Mouse (Mus musculus): ENCODE measurements around the gene Homer1. TPM values are rescaled to one million over a fixed set of nuclear protein-coding genes. Genes with fewer than 3 reads are reported as not detected.

The Homer1 gene
- polyA plus RNA-seq, 1 experiment from 2014 or later: 19.5 TPM

DNA sequence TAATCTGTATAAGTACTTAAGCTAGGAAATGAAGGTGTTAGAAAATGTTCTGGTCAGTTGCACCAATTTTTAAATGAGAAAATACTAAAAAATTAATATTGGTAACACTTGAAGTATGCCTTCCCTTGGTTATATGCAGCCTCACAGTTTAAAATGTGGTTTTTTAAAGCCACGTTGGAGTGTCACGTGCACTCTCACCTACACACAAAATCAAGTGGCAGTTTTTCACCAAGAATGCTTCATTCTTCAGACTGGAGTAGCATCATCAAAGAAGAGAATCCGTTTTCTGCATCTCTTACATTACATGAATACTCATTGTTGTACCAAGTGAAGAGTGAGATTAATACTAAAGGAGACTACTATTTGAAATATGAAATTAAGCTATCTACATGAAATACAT, 7.1 kb downstream of the Homer1 start:
- 65% methylated on average over 3 of the region's 3 CpGs for WGBS
- Histone ChIP-seq H3K4me1 (peaks cover 27% of the 10 kb centered on the region), H3K9ac (no peak overlapping the region)

DNA sequence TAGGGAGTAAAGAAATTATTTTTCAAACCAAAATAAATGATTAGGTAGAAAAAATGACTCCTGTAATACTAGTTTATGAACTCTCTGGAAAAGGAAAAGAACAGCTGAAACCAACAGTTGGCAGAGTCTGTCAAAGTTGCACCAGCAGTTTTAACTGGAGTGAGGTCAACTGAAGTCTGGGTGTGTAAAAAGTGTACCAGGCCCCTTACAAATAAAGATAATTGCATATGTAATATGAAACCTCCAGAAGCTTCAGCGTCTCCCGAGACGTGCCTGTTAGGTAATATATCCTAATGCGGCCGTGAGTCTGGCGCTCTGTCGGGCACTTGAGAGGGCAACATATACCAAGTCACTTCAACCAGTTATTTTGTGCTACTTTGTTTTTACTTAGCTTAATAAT, 8.3 kb downstream of the Homer1 start:
- no peak for ATAC-seq (ENCODE audit: low FRiP score)
- WGBS: 48% methylated on average over 7 of the region's 7 CpGs
- no peaks in the 10 kb centered on the region for H3K9me3 ChIP-seq (replicated peaks)
- H3K4me2 ChIP-seq (replicated peaks): peak overlapping the region; percentile 30
- H3K36me3 ChIP-seq: no peaks in the 10 kb centered on the region
- no peak overlapping the region for H3K27ac ChIP-seq
- H3K9ac ChIP-seq: no peak overlapping the region
- H3K27me3 ChIP-seq: no peaks in the 10 kb centered on the region
- peaks cover 27% of the 10 kb centered on the region for H3K4me1 ChIP-seq
- H3K4me3 ChIP-seq: no peak overlapping the region

More for the DNA sequence above, 7.1 kb downstream of the Homer1 start:
- H3K4me3 ChIP-seq: no peak overlapping the region
- no peaks in the 10 kb centered on the region for H3K27me3 ChIP-seq
- peak overlapping the region; percentile 76 for H3K4me2 ChIP-seq (replicated peaks)
- H3K27ac ChIP-seq: no peak overlapping the region
- H3K36me3 ChIP-seq: no peaks in the 10 kb centered on the region
- no peaks in the 10 kb centered on the region for H3K9me3 ChIP-seq (replicated peaks)
- no peak for ATAC-seq (ENCODE audit: low FRiP score)

DNA sequence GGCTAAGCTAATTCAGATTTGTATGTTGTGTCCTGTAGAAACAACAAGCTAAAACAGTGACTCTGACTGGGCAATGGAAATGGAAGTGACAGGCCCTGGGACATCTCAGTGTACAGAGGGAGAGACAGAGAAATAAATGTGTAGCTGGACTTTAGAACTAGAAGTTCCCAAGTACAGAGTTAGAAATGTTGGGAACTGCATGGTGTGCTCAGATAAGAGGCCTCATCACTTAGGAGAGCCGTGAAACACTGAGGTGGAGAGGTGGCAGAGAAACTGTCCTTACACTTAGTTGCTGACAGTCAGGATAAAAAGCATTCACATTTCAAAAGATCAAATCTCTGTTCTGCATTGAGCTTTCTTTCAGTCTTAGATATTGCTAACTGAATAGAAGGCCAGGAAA, 9.9 kb downstream of the Homer1 start:
- ATAC-seq (ENCODE audit: low FRiP score): no peak
- no peak overlapping the region for H3K27ac ChIP-seq
- H3K4me3 ChIP-seq: no peak overlapping the region
- no peaks in the 10 kb centered on the region for H3K27me3 ChIP-seq
- no peaks in the 10 kb centered on the region for H3K36me3 ChIP-seq
- H3K4me1 ChIP-seq: peaks cover 29% of the 10 kb centered on the region
- no peaks in the 10 kb centered on the region for H3K9me3 ChIP-seq (replicated peaks)
- H3K9ac ChIP-seq: no peak overlapping the region
- H3K4me2 ChIP-seq (replicated peaks): no peak overlapping the region
- 67% methylated on average over 1 of the region's 1 CpGs for WGBS

DNA sequence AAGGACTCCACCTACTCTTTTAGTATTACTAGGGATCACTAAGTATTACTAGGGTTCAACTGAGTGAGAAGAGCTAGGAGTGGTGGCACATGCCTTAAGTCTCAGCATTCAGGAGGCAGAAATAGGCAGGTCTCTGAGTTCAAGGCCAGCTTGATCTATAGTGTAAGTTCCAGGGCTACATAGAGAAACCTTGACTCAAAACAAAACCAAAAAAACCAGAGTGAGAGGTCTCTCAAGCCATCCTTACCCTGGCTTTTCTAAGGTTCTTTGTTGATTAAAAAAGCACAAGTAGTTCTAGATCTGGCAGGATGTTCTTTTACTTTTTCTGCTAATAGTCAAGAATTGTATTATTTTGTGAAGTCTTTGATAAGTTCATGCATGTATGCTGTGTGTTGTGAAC, 13.1 kb downstream of the Homer1 start:
- Histone ChIP-seq H3K4me2 (replicated peaks) (no peak overlapping the region), H3K9ac (no peak overlapping the region), H3K4me3 (no peak overlapping the region), H3K36me3 (no peaks in the 10 kb centered on the region), H3K4me1 (peaks cover 17% of the 10 kb centered on the region), H3K9me3 (replicated peaks) (no peaks in the 10 kb centered on the region), H3K27ac (no peak overlapping the region), H3K27me3 (no peaks in the 10 kb centered on the region)
- ATAC-seq (ENCODE audit: low FRiP score): no peak

DNA sequence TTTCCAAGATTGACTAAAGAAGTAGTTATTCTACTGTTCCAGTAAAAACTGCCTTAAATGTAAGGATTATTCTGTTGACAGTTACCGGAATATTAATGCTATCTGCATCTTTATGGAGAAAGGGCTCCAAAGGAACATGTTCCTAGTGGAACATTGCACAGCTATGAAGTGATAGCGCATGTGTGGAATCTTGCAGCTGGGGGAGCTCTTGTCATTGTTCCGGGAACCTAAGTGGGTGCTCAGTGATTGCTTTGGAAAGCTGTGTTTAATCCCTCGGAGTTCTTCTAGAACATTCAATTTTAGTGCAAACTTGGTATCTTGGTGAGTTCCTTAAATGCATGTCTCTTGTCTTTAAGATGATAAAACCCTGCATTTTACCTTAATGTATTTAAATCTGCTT, 14.9 kb downstream of the Homer1 start:
- no peak for ATAC-seq (ENCODE audit: low FRiP score)
- Histone ChIP-seq H3K27me3 (no peaks in the 10 kb centered on the region), H3K36me3 (no peaks in the 10 kb centered on the region), H3K27ac (no peak overlapping the region), H3K9me3 (replicated peaks) (no peaks in the 10 kb centered on the region), H3K4me1 (peaks cover 5% of the 10 kb centered on the region; the same call in 1 of the 2 replicates), H3K4me3 (no peak overlapping the region), H3K4me2 (replicated peaks) (no peak overlapping the region), H3K9ac (no peak overlapping the region)
- 91% methylated on average over 4 of the region's 4 CpGs for WGBS

DNA sequence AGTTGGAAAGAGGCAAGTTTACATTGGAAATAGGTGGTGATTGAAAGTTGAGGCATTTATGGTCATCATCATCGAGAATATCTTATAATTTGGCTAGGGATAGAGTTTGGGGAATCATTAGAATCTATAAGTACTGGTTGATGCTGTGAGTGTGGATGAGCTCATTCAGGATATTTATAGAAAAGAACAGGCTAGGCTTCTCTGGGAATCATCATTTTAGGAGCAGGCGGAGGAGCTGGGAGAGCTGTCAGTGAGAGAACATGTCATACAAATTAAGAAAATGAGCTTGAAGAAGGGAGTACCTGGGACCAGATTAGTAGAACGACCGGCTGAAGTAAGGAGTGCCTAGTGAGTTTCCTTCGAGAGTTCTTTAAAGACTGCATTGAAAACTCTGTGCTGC, 20.7 kb downstream of the Homer1 start:
- 87% methylated on average over 5 of the region's 5 CpGs for WGBS
- no peak for ATAC-seq (ENCODE audit: low FRiP score)
- Histone ChIP-seq H3K27me3 (no peaks in the 10 kb centered on the region), H3K9ac (no peak overlapping the region), H3K4me1 (no peaks in the 10 kb centered on the region), H3K27ac (no peak overlapping the region), H3K4me3 (no peak overlapping the region), H3K36me3 (no peaks in the 10 kb centered on the region), H3K4me2 (replicated peaks) (no peak overlapping the region), H3K9me3 (replicated peaks) (no peaks in the 10 kb centered on the region)

DNA sequence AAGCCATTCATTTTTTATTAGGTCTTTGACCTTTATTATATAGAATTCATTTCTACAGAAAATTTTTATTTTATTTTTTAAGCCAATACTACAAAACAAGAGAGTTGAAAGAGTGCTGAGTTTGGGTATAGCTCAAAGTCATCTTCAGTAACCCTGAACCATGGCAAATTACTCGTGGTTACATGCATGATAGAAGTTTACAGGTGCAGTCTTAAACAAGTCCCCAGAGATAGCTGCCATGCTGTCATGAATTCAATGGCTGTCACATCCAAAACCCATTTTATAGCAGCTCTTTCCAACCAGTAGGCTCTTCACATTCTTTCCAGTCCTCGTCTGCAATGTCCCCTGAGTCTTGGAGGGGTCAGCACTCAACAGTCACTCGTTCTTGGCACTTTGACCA, 26.9 kb downstream of the Homer1 start:
- H3K27me3 ChIP-seq: no peaks in the 10 kb centered on the region
- H3K36me3 ChIP-seq: no peaks in the 10 kb centered on the region
- no peaks in the 10 kb centered on the region for H3K9me3 ChIP-seq (replicated peaks)
- no peak overlapping the region for H3K27ac ChIP-seq
- H3K4me2 ChIP-seq (replicated peaks): no peak overlapping the region
- no peak for ATAC-seq (ENCODE audit: low FRiP score)
- H3K4me1 ChIP-seq: no peaks in the 10 kb centered on the region
- H3K9ac ChIP-seq: no peak overlapping the region
- 80% methylated on average over 3 of the region's 3 CpGs for WGBS
- no peak overlapping the region for H3K4me3 ChIP-seq

DNA sequence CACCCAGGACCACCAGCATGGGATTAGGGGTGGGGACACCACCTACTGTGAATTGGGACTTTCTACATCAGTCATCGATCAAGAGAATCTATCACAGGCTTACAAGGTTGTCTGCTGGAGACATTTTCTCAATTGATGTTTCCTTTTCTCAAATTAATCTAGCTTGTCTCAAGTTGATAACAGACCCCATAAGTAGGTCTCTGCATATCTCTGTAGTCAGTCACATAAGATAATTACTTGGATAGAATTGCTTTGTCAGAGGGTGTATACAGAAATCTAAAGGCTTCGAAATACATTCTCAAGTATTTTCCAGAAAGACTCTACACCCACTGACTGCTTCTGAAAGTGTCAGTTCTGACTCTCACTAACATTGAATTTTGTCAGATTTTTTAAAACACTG, 32.3 kb downstream of the Homer1 start:
- H3K9ac ChIP-seq: no peak overlapping the region
- H3K4me1 ChIP-seq: no peaks in the 10 kb centered on the region
- H3K36me3 ChIP-seq: no peaks in the 10 kb centered on the region
- WGBS: 86% methylated on average over 2 of the region's 2 CpGs
- no peak overlapping the region for H3K4me2 ChIP-seq (replicated peaks)
- no peaks in the 10 kb centered on the region for H3K9me3 ChIP-seq (replicated peaks)
- H3K4me3 ChIP-seq: no peak overlapping the region
- H3K27me3 ChIP-seq: no peaks in the 10 kb centered on the region
- no peak for ATAC-seq (ENCODE audit: low FRiP score)
- H3K27ac ChIP-seq: no peak overlapping the region

DNA sequence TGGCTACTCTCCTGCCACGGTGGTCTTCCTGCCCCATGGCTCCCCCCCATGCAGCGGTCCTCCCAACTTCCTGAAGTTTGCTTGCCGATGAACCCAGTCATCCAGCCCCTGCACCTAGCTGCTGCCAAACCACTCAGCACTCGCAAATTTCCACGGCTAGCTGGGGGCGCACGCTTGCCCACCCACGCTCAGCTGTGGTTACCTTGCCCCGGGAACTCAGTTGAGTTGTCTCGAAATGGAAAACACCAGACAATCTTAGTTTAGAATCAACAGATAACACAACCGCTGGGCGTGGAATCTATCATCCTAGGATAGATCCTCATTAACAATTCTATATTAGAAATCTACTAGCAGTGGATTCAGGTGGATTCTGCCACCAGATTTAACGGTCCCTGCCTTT, 33.1 kb downstream of the Homer1 start:
- no peak overlapping the region for H3K4me3 ChIP-seq
- H3K27me3 ChIP-seq: no peaks in the 10 kb centered on the region
- H3K27ac ChIP-seq: no peak overlapping the region
- H3K9me3 ChIP-seq (replicated peaks): no peaks in the 10 kb centered on the region
- H3K4me2 ChIP-seq (replicated peaks): no peak overlapping the region
- no peak overlapping the region for H3K9ac ChIP-seq
- WGBS: 94% methylated on average over 13 of the region's 13 CpGs
- H3K36me3 ChIP-seq: no peaks in the 10 kb centered on the region
- ATAC-seq (ENCODE audit: low FRiP score): no peak
- no peaks in the 10 kb centered on the region for H3K4me1 ChIP-seq

DNA sequence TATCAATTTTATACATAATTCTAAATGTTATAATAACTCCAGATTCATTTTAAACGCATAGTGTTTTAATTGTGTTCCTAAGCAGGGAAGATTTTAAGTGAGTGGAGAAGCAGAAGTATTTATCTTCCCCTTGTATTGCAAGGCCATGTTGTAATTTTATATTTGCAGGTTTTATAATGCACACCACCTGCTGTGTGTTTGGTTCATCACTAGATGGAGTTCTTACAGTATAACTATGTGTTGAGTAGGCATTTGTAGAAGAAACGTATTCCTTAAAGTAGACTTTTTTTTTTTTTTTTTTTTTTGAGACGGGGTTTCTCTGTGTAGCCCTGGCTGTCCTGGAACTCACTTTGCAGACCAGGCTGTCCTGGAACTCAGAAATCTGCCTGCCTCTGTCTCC, 35.9 kb downstream of the Homer1 start:
- no peak overlapping the region for H3K4me2 ChIP-seq (replicated peaks)
- no peaks in the 10 kb centered on the region for H3K4me1 ChIP-seq
- H3K27me3 ChIP-seq: no peaks in the 10 kb centered on the region
- no peak overlapping the region for H3K4me3 ChIP-seq
- H3K9me3 ChIP-seq (replicated peaks): no peaks in the 10 kb centered on the region
- no peaks in the 10 kb centered on the region for H3K36me3 ChIP-seq
- WGBS: 86% methylated on average over 3 of the region's 3 CpGs
- ATAC-seq (ENCODE audit: low FRiP score): no peak
- no peak overlapping the region for H3K27ac ChIP-seq
- H3K9ac ChIP-seq: no peak overlapping the region

DNA sequence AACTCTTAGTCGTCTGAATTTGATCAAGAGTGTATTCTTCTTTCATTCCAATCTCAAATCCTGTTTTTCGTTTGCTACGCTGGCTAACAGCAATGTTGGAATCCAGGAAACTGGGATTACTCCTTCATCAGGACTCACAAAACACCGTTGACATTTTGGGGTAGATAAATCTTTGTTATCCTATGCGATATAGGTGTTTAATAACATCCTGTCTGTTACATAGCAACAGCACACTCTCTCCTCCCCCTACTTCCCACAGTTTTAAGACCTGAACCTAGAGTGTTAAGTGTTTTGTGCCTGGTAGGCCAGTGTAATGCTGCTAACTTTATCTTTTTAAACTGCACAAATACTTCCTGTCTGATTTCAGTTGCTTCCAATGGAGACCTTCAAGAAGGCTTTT, 39.0 kb downstream of the Homer1 start:
- Histone ChIP-seq H3K27me3 (no peaks in the 10 kb centered on the region), H3K9me3 (replicated peaks) (no peaks in the 10 kb centered on the region), H3K4me1 (no peaks in the 10 kb centered on the region), H3K4me3 (no peak overlapping the region), H3K27ac (no peak overlapping the region), H3K9ac (no peak overlapping the region), H3K4me2 (replicated peaks) (no peak overlapping the region), H3K36me3 (no peaks in the 10 kb centered on the region)
- 76% methylated on average over 5 of the region's 5 CpGs for WGBS
- no peak for ATAC-seq (ENCODE audit: low FRiP score)

DNA sequence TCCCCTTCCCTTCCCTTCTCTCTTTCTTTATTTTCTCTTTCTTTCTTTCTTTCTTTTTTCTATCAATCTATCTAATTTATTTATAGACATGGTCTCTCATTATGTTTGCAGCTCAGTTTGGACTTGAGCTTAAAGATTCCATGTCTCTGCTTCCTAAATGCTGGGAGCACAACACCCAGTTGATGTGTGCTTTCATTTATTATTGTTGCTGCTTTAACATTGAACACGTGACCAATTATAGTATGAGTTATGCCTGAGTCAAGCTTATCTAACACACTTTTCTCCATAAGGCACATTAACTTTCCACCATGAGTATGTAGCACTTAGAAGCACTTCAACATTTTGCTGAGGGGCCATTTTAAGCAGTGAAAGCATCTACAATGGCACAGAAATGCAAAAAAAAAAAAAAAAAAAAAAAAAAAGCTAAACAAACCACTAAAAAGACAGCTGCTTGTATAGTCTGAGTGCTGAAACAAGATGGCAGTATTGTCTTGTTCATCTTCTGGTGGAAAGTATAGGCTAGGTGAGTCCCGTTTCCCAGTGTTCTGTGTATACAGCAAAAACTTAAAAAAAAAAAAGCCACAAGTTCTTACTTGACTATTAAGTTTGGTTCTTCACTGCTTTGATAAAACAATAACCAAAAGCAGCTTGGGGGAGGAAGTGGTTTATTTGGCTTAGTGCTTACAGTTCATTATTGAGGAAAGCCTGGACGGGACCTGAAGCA, 41.3 kb downstream of the Homer1 start:
- Histone ChIP-seq H3K36me3 (no peaks in the 10 kb centered on the region), H3K27me3 (no peaks in the 10 kb centered on the region), H3K27ac (no peak overlapping the region), H3K9me3 (replicated peaks) (no peaks in the 10 kb centered on the region), H3K4me3 (no peak overlapping the region), H3K9ac (no peak overlapping the region), H3K4me2 (replicated peaks) (no peak overlapping the region), H3K4me1 (no peaks in the 10 kb centered on the region)
- WGBS: 88% methylated on average over 3 of the region's 3 CpGs
- ATAC-seq (ENCODE audit: low FRiP score): no peak

DNA sequence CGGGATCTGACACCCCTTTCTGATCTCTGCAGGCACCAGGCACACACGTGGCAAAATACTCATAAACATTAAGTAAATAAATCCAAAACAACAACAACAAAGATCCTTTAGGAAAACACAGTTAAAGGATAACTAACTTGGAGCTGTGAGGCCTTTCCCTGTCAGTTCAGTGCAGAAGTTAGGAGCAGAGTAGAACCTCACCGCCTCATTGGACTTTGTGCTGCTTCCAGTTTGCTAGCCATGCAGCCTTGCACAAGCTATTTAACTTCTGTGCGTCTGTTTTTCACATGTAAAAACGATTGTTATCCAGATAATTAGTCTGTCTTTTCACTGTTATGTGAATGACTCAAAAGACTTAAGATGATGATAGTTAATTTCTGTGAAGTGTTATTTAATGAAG, 43.2 kb downstream of the Homer1 start:
- no peak for ATAC-seq (ENCODE audit: low FRiP score)
- 84% methylated on average over 5 of the region's 5 CpGs for WGBS

More for the DNA sequence above, 43.2 kb downstream of the Homer1 start:
- no peaks in the 10 kb centered on the region for H3K9me3 ChIP-seq (replicated peaks)
- H3K4me1 ChIP-seq: no peaks in the 10 kb centered on the region
- no peak overlapping the region for H3K4me2 ChIP-seq (replicated peaks)
- H3K4me3 ChIP-seq: no peak overlapping the region
- 0 out of 2 replicates have a peak, but pooled peaks cover 3% of the 10 kb centered on the region for H3K36me3 ChIP-seq
- H3K27me3 ChIP-seq: no peaks in the 10 kb centered on the region
- no peak overlapping the region for H3K27ac ChIP-seq
- H3K9ac ChIP-seq: no peak overlapping the region
